Mouse (Mus musculus): ENCODE results near the gene Spint4.
"Not testable (repeated sequence)": the region's sequence is repeated elsewhere in the genome, so short reads cannot be mapped to it uniquely, and the experiment has no call there.

Spint4 gene

GRCm38 (mm10) chr2:164698201-164698600 lies at the start of gene Spint4:
Gene Spint4, plus strand, starts transcription at chr2:164698501.
- no peak for DNase-seq (ENCODE audit: low read depth)

- DNase-seq (ENCODE audit: low read depth), result peak; percentile 23
Observed at GRCm38 (mm10) chr2:164655858-164656257, 42.4 kb upstream of the Spint4 start, which contains the start of gene Wfdc10. Gene Wfdc10, plus strand, starts transcription at chr2:164656046.

GRCm38 (mm10) chr2:164656483-164656882 lies 41.8 kb upstream of the Spint4 start, which contains the start of gene Wfdc9:
Gene Wfdc9, minus strand, starts transcription at chr2:164656583.
- no peak for DNase-seq (ENCODE audit: low read depth)

- no peak for DNase-seq (ENCODE audit: low read depth)
Observed at GRCm38 (mm10) chr2:164664851-164665250, 33.5 kb upstream of the Spint4 start.

- no peak for DNase-seq (ENCODE audit: low read depth)
Observed at GRCm38 (mm10) chr2:164670261-164670660, 28.0 kb upstream of the Spint4 start.

- DNase-seq (ENCODE audit: low read depth), result no peak
Observed at GRCm38 (mm10) chr2:164670938-164671337, 27.4 kb upstream of the Spint4 start.

- DNase-seq (ENCODE audit: low read depth), result no peak
Observed at GRCm38 (mm10) chr2:164673987-164674386, 24.3 kb upstream of the Spint4 start, which contains the start of gene Wfdc11. Gene Wfdc11, minus strand, starts transcription at chr2:164674087.

- DNase-seq (ENCODE audit: low read depth), result no peak
Observed at GRCm38 (mm10) chr2:164676103-164676502, 22.2 kb upstream of the Spint4 start.

GRCm38 (mm10) chr2:164676916-164677685 lies 21.2 kb upstream of the Spint4 start:
- no peak for DNase-seq (ENCODE audit: low read depth)

- peak; percentile 72 for DNase-seq (ENCODE audit: low read depth)
Observed at GRCm38 (mm10) chr2:164678848-164679625, 19.3 kb upstream of the Spint4 start.

GRCm38 (mm10) chr2:164679906-164680305 lies 18.4 kb upstream of the Spint4 start:
- DNase-seq (ENCODE audit: low read depth), result peak; percentile 33

GRCm38 (mm10) chr2:164684807-164685206 lies 13.5 kb upstream of the Spint4 start, which contains the start of gene Wfdc13:
Gene Wfdc13, plus strand, starts transcription at chr2:164685107.
- DNase-seq (ENCODE audit: low read depth), result no peak

- DNase-seq (ENCODE audit: low read depth), result no peak
Observed at GRCm38 (mm10) chr2:164700959-164701358, 2.7 kb downstream of the Spint4 start.

- peak; percentile 14 for DNase-seq (ENCODE audit: low read depth)
Observed at GRCm38 (mm10) chr2:164701761-164702160, 3.5 kb downstream of the Spint4 start.

- no peak for DNase-seq (ENCODE audit: low read depth)
Observed at GRCm38 (mm10) chr2:164704235-164704634, 5.9 kb downstream of the Spint4 start.

GRCm38 (mm10) chr2:164705328-164705727 lies 7.0 kb downstream of the Spint4 start:
- no peak for DNase-seq (ENCODE audit: low read depth)

GRCm38 (mm10) chr2:164705991-164706390 lies 7.7 kb downstream of the Spint4 start:
- no peak for DNase-seq (ENCODE audit: low read depth)

GRCm38 (mm10) chr2:164715005-164715404 lies 16.7 kb downstream of the Spint4 start, which contains the start of gene Spint5:
Gene Spint5, plus strand, starts transcription at chr2:164715305.
- no peak for DNase-seq (ENCODE audit: low read depth)

- not testable (repeated sequence) for DNase-seq (ENCODE audit: low read depth)
Observed at GRCm38 (mm10) chr2:164716194-164716786, 18.0 kb downstream of the Spint4 start.

GRCm38 (mm10) chr2:164723276-164723675 lies 25.0 kb downstream of the Spint4 start:
- DNase-seq (ENCODE audit: low read depth), result no peak

- peak; percentile 66 for DNase-seq (ENCODE audit: low read depth)
Observed at GRCm38 (mm10) chr2:164725895-164726619, 27.8 kb downstream of the Spint4 start.

GRCm38 (mm10) chr2:164731719-164732118 lies 33.4 kb downstream of the Spint4 start:
- DNase-seq (ENCODE audit: low read depth), result no peak
